Mouse (Mus musculus): ENCODE results near the gene Srm. TPM values are rescaled to one million over a fixed set of nuclear protein-coding genes. Genes with fewer than 3 reads are reported as not detected.

Srm gene
- total RNA-seq, 2 experiments from 2014 or later: 4.7 to 21.0 TPM

- no peak for ATAC-seq (ENCODE audit: poor library complexity, severe bottlenecking)
These were observed 40.9 kb downstream of the Srm start for GRCm38 (mm10) chr4:148632013-148632692.

GRCm38 (mm10) chr4:148633395-148634061 is 42.2 kb downstream of the Srm start:
- ATAC-seq (ENCODE audit: poor library complexity, severe bottlenecking): peak; percentile 69

DNA sequence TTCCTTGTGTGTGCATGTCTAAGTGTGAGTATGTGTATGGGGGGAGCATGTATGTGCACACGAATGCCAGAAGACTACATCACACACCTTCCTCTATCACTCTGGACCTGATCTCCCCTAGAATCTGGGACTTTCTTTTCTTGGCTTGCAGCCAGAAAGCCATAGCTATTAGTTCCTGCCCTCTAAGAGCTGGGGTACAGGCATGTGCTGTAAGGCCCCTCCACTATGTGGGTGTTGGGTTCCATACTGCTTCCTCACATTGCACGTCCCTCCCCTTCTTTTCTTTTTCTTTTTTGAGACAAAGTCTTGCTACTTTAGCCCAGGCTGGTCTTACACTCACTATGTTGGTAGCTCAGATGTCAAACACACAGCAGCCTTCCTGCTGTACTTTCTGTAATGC is 44.0 kb downstream of the Srm start:
- no peak for ATAC-seq (ENCODE audit: poor library complexity, severe bottlenecking)

DNA sequence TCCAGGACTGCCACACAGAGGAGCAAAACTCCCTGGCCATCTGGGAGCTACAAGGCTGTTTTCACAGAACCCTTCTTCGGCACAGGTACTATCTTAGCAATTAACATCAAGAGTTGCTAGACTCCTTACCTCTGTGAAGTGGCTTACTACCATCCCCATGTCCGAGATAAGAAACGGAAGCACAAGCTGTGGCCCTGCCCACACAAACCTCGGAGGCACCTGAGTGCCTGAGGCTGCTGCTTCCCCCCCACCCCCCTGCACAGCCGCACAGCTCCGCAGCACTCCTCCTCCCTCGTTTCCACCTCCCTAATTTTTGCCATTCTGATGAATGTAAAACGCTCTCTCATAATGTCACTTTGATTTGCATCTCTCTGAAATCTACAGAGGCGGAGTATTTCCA is 47.0 kb downstream of the Srm start:
- ATAC-seq (ENCODE audit: poor library complexity, severe bottlenecking): peak; percentile 62

DNA sequence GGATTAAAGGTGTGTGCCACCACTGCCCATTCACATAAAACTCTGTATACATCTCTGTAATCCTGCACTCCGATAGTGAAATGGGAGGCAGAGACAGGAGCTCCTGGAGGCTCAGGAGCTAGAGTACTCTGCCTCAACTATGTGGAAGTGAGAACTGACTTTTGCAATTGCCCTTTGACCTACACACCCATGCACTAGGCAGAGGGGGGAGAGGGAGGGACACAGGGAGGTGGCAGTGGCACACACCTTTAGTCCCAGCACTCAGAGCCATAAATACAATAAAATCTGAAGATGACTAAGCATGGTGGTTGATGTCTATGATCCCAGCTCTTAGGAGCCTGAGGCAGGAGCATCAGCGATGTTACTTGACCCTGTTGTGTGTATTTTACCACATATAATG is 48.2 kb downstream of the Srm start:
- 0 out of 2 replicates have a peak, but pooled peaks have one; percentile 39 for ATAC-seq (ENCODE audit: poor library complexity, severe bottlenecking)

DNA sequence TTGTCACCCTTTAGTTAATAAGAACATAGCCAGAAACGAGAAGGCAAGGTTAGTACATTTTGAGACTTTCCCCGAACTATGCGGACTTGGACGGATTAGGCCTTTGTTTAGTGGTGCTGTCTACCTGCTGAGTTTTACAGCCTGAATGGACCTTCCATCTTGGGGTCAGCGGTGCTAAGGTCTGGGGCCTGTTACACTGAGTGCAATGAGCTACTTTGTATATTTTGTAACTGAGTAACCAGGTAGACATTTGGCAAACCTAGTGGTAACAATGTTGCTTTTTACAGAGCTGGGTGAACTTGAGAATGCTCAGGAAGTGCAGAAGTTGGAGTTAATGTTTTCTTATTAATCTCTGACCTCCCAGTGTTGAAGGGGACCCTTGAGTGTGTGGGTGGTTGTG is 49.8 kb downstream of the Srm start:
- ATAC-seq (ENCODE audit: poor library complexity, severe bottlenecking): no peak

DNA sequence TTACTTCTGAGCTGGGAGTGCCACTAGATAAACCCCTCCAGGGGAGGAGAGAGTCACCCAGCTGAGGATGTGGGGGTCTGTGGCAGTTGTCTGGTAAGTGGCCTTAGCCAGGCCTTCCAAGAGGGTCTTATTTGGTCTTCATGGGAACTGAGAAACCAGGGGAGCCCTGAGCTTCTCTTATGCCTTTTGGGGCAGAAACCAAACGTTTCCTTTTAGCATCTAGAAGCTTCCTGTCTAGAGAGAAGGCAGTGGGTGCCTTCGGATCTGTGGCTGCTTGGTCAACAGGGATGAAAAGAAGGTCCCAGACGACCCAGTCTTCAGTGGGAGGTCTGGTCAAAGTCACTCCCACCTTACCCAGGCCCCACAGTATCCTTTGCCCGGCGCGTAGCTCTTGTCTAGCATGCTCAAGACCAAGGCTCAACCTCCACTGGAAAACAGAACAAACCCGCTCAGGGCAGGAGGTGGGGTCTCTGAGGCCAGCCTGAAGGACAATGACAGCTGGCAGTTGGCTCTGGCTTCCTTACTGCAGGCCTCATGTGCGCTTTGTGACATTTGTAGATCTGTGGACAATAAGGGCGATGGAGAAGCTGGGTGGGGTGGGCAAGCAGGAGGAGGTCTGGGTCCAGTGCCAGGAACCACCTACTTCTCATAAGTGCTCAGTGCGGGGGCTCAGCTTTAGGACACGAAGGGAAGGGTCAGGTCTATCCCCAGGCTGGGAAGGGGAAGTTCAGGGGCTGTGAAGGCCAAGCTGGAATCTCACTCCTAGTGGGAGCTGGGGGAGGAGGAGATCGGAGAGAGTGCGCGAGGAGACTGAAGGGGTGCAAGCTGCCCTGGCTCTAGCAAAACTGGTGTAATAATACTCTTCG is 52.2 kb downstream of the Srm start, which contains the start of gene Gm572:
Gene Gm572 (plus strand): TSS at position 27 of the 866 bp plus-strand sequence.
- ATAC-seq (ENCODE audit: poor library complexity, severe bottlenecking): peak; percentile 38

DNA sequence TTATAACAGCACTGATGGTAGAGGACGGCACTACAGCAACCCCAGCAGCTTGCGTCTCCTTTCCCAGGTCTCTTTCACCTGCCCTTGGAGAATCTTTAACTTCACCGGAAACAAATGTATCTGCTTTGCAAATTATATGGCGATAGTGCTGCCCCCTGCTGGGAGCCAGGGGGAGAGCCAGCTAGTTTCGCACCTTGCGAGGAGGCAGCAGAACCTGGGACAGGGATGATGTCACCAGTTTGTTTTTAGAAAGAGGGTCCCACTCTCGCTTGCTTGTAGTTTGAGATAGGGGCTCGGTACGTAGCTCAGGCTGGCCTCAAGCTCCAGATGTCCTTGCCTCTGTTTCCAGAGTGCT is 52.8 kb downstream of the Srm start:
- ATAC-seq (ENCODE audit: poor library complexity, severe bottlenecking): peak; percentile 90

Other genes starting within 250 kb of the Srm start
- gene Ubiad1, start 146.7 kb upstream of the Srm start, total RNA-seq (2015): 5.6 and 7.6 TPM in 2 replicates
- 6.4 and 7.7 TPM in 2 replicates for gene Ubiad1, start 146.7 kb upstream of the Srm start, total RNA-seq (2017)
- gene Mtor, start 142.9 kb upstream of the Srm start, total RNA-seq (2015): 14.2 and 14.3 TPM in 2 replicates
- 10.8 and 13.6 TPM in 2 replicates for gene Mtor, start 142.9 kb upstream of the Srm start, total RNA-seq (2017)
- not detected in 2 replicates for gene Angptl7, start 91.0 kb upstream of the Srm start, total RNA-seq (2015)
- gene Angptl7, start 91.0 kb upstream of the Srm start, total RNA-seq (2017): not detected in 2 replicates
- 47.0 and 48.7 TPM in 2 replicates for gene Exosc10, start 33.1 kb upstream of the Srm start, total RNA-seq (2015)
- 42.4 and 42.8 TPM in 2 replicates for gene Exosc10, start 33.1 kb upstream of the Srm start, total RNA-seq (2017)
- gene Masp2, start 11.1 kb downstream of the Srm start, total RNA-seq (2015): 0.21 TPM in 1 of 2 replicates, not detected in the other
- gene Masp2, start 11.1 kb downstream of the Srm start, total RNA-seq (2017): 0.77 TPM in 1 of 2 replicates, not detected in the other
- 193 and 196 TPM in 2 replicates for gene Tardbp, start 35.5 kb downstream of the Srm start, total RNA-seq (2015)
- 339 and 406 TPM in 2 replicates for gene Tardbp, start 35.5 kb downstream of the Srm start, total RNA-seq (2017)
- gene Gm572, start 51.8 kb downstream of the Srm start, total RNA-seq (2015): 0.23 and 0.29 TPM in 2 replicates
- gene Gm572, start 51.8 kb downstream of the Srm start, total RNA-seq (2017): not detected in 2 replicates
- 3.0 and 3.3 TPM in 2 replicates for gene Casz1, start 212.9 kb downstream of the Srm start, total RNA-seq (2015)
- 1.7 and 2.5 TPM in 2 replicates for gene Casz1, start 212.9 kb downstream of the Srm start, total RNA-seq (2017)